Mouse (Mus musculus): ENCODE results near the gene Dolk. TPM values are rescaled to one million over a fixed set of nuclear protein-coding genes. Genes with fewer than 3 reads are reported as not detected.

Dolk gene
- polyA plus RNA-seq, 1 experiment from 2014 or later, result 21.5 TPM

DNA sequence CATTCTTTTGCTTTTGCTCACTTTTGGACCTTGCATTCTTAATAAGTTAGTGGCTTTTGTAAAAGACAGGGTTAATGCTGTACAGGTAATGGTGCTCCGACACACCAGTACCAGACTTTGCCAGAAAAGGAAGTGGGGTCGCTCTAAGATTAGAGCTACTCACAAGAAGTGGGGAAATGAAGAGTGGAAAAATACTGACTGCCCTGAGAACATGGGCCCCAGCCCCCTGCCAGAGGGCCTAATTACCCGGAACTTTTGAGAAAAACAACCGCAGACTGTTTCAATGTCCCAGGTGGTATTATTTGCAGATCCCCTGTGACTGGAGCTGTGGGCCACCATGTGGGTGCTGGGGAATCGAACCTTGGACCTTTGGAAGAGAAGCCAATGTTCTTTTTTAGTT is 50.5 kb downstream of the Dolk start:
- Histone ChIP-seq H3K27me3 (ENCODE audit: control insufficient read depth, insufficient read depth, low read length) (no peaks in the 10 kb centered on the region), H3K9me3 (replicated peaks; ENCODE audit: control insufficient read depth, low read length) (no peaks in the 10 kb centered on the region), H3K36me3 (replicated peaks; ENCODE audit: control insufficient read depth, insufficient read depth, low read depth, low read length) (no peaks in the 10 kb centered on the region), H3K27ac (replicated peaks; ENCODE audit: low read depth, low read length) (no peak overlapping the region), H3K4me2 (ENCODE audit: low read depth, low read length) (no peak overlapping the region), H3K4me3 (ENCODE audit: low read depth, low read length) (no peak overlapping the region), H3K4me1 (ENCODE audit: control insufficient read depth, insufficient read depth, low read length) (peaks cover 3% of the 10 kb centered on the region; the same call in 1 of the 2 replicates), H3K9ac (replicated peaks; ENCODE audit: low read length) (no peak overlapping the region)
- WGBS, result 78% methylated on average over 5 of the region's 5 CpGs
- DNase-seq (ENCODE audit: low spot score) (no peak), ATAC-seq (replicated peaks; ENCODE audit: insufficient number of reproducible peaks, low FRiP score, low TSS enrichment, low read depth) (no peak)

Other genes starting within 250 kb of the Dolk start
- gene Wdr34, start 237.5 kb downstream of the Dolk start, polyA plus RNA-seq (2014; fragmentation: Nextera tagmentation; extraction: Ambion mirVana), result 29.7 and 29.8 TPM in 2 replicates
- gene Set, start 229.0 kb downstream of the Dolk start, polyA plus RNA-seq (2014; fragmentation: Nextera tagmentation; extraction: Ambion mirVana), result 705 and 768 TPM in 2 replicates
- gene Pkn3, start 208.7 kb downstream of the Dolk start, polyA plus RNA-seq (2014; fragmentation: Nextera tagmentation; extraction: Ambion mirVana), result 7.8 and 8.8 TPM in 2 replicates
- 30.9 and 31.6 TPM in 2 replicates for gene Zdhhc12, start 192.7 kb downstream of the Dolk start, polyA plus RNA-seq (2014; fragmentation: Nextera tagmentation; extraction: Ambion mirVana)
- 5.2 and 5.3 TPM in 2 replicates for gene Zer1, start 161.7 kb downstream of the Dolk start, polyA plus RNA-seq (2014; fragmentation: Nextera tagmentation; extraction: Ambion mirVana)
- 11.0 and 14.1 TPM in 2 replicates for gene Tbc1d13, start 152.6 kb downstream of the Dolk start, polyA plus RNA-seq (2014; fragmentation: Nextera tagmentation; extraction: Ambion mirVana)
- gene Endog, start 114.8 kb downstream of the Dolk start, polyA plus RNA-seq (2014; fragmentation: Nextera tagmentation; extraction: Ambion mirVana), result 14.4 and 16.9 TPM in 2 replicates
- 75.4 and 82.5 TPM in 2 replicates for gene Spout1, start 107.9 kb downstream of the Dolk start, polyA plus RNA-seq (2014; fragmentation: Nextera tagmentation; extraction: Ambion mirVana)
- 6.7 and 8.1 TPM in 2 replicates for gene Kyat1, start 80.5 kb downstream of the Dolk start, polyA plus RNA-seq (2014; fragmentation: Nextera tagmentation; extraction: Ambion mirVana)
- gene Lrrc8a, start 48.6 kb downstream of the Dolk start, polyA plus RNA-seq (2014; fragmentation: Nextera tagmentation; extraction: Ambion mirVana), result 50.3 and 50.5 TPM in 2 replicates
- 0.13 TPM in 1 of 2 replicates, not detected in the other for gene Gm28035, start 45.8 kb downstream of the Dolk start, polyA plus RNA-seq (2014; fragmentation: Nextera tagmentation; extraction: Ambion mirVana)
- gene Phyhd1, start 20.1 kb downstream of the Dolk start, polyA plus RNA-seq (2014; fragmentation: Nextera tagmentation; extraction: Ambion mirVana), result 2.3 and 4.5 TPM in 2 replicates
- not detected in 2 replicates for gene Gm28038, start 5.3 kb downstream of the Dolk start, polyA plus RNA-seq (2014; fragmentation: Nextera tagmentation; extraction: Ambion mirVana)
- 54.0 and 58.9 TPM in 2 replicates for gene Nup188, start 63 bp upstream of the Dolk start, polyA plus RNA-seq (2014; fragmentation: Nextera tagmentation; extraction: Ambion mirVana)
- gene Sh3glb2, start 73.0 kb upstream of the Dolk start, polyA plus RNA-seq (2014; fragmentation: Nextera tagmentation; extraction: Ambion mirVana), result 41.6 and 50.0 TPM in 2 replicates
- gene Miga2, start 77.9 kb upstream of the Dolk start, polyA plus RNA-seq (2014; fragmentation: Nextera tagmentation; extraction: Ambion mirVana), result 15.6 and 18.0 TPM in 2 replicates
- gene Dolpp1, start 105.9 kb upstream of the Dolk start, polyA plus RNA-seq (2014; fragmentation: Nextera tagmentation; extraction: Ambion mirVana), result 29.1 and 33.4 TPM in 2 replicates
- gene Crat, start 129.5 kb upstream of the Dolk start, polyA plus RNA-seq (2014; fragmentation: Nextera tagmentation; extraction: Ambion mirVana), result 24.0 and 29.6 TPM in 2 replicates
- 53.7 and 62.4 TPM in 2 replicates for gene Ptpa, start 129.7 kb upstream of the Dolk start, polyA plus RNA-seq (2014; fragmentation: Nextera tagmentation; extraction: Ambion mirVana)
- gene Ier5l, start 187.9 kb upstream of the Dolk start, polyA plus RNA-seq (2014; fragmentation: Nextera tagmentation; extraction: Ambion mirVana), result 6.6 and 12.6 TPM in 2 replicates

Data from embryonic facial prominence, embryonic 11.5 days (tissue).